Mouse (Mus musculus) heart, embryonic 13.5 days (tissue): ENCODE measurements around the gene Uggt2. TPM values are rescaled to one million over a fixed set of nuclear protein-coding genes. Genes with fewer than 3 reads are reported as not detected.
A peak's percentile ranks its signal among the peaks of the same experiment; 100 is the strongest.

Source experiments
- ATAC-seq: fragments of 200-750 bp; cut with Nextera tagmentation; 2 replicates; pipeline ENCODE4 v1.8.0; 2017; ENCODE audit warnings: moderate TSS enrichment; ENCODE audit not compliant: insufficient number of reproducible peaks, low FRiP score, low TSS enrichment; ENCODE audit errors: extremely low read depth
- H3K27ac ChIP-seq: fragments of 300-500 bp; sonication (generic); replicated peaks from 2 replicates; pipeline ENCODE4 v1.5.1; 2015; ENCODE audit warnings: moderate library complexity, mild to moderate bottlenecking, inconsistent platforms
- H3K27me3 ChIP-seq: fragments of 300-500 bp; sonication (generic); replicated peaks from 2 replicates; pipeline ENCODE4 v1.6.1; 2015; ENCODE audit warnings: mild to moderate bottlenecking, inconsistent platforms
- H3K36me3 ChIP-seq: fragments of 300-500 bp; sonication (generic); 2 replicates; pipeline ENCODE4 v1.6.1; 2015; ENCODE audit warnings: mild to moderate bottlenecking, inconsistent platforms
- H3K4me1 ChIP-seq: fragments of 300-500 bp; sonication (generic); 2 replicates; pipeline ENCODE4 v1.6.1; 2015; ENCODE audit warnings: inconsistent platforms
- H3K4me2 ChIP-seq: fragments of 300-500 bp; sonication (generic); 2 replicates; pipeline ENCODE4 v1.6.1; 2015; ENCODE audit warnings: inconsistent platforms, mild to moderate bottlenecking, moderate library complexity
- H3K4me3 ChIP-seq: fragments of 300-500 bp; sonication (generic); 2 replicates; pipeline ENCODE4 v1.5.1; 2015; ENCODE audit warnings: moderate library complexity, mild to moderate bottlenecking, inconsistent platforms
- H3K9ac ChIP-seq: fragments of 300-500 bp; sonication (generic); 2 replicates; pipeline ENCODE4 v1.6.1; 2015; ENCODE audit warnings: inconsistent platforms, mild to moderate bottlenecking, moderate library complexity
- H3K9me3 ChIP-seq: fragments of 300-500 bp; sonication (generic); 2 replicates; pipeline ENCODE4 v1.6.1; 2016; ENCODE audit warnings: inconsistent platforms
- WGBS: fragments of 180-500 bp; shearing (Covaris S2); methylation state at CpG from one replicate; pipeline ENCODE4 v1.1.7; 2015; ENCODE audit warnings: mixed read lengths; 5-methylcytosine and 5-hydroxymethylcytosine counted together
- polyA plus RNA-seq: library from polyadenylated mRNA; unstranded; fragments of >200 nt; fragmentation: Nextera tagmentation; extraction: Ambion mirVana; gene quantifications from 2 replicates; pipeline ENCODE4 v1.2.1, GENCODE M21; 2015

Gene Uggt2
- polyA plus RNA-seq, 1 experiment from 2014 or later = 7.2 TPM

DNA sequence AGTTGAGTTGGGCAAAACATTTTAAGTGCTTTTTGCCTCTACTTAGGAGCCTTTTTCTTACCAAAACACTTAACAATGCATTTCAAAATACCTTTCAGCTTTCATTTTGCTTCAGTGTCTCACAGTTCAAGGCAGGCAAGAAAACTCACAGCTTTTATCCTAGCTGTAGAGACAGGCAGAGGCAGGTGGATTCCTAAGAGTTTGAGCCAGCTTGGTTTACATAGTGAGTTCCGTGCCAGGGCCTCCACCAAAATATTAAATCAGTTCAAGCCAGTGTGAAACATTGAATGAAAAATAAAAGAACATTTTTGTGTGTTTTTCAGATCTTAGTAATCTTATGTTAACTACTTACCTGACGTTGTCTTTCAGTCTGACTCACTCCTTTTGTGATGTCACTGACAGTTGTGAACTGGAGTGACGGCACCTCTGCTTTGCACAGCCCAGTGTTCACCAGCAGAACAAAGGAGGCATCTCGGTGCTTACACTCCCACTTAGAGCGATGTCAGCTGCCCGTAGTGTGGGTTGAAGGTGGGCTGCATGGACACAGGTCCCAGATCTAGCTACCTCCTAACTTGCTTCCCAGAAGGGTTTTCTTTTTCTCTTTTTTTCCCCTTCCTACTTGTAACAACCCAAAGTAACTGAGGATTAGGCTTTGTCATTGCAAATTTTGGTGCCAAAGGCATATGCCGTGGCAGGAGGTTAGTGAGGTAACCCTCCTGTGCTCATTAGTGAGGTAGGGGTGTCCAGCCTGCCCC, 119.5 kb downstream of the Uggt2 start:
- no peak overlapping the region for H3K27ac ChIP-seq
- WGBS = 76% methylated on average over 7 of the region's 7 CpGs
- H3K4me3 ChIP-seq = no peak overlapping the region
- H3K9me3 ChIP-seq = no peaks in the 10 kb centered on the region
- H3K27me3 ChIP-seq = no peaks in the 10 kb centered on the region
- no peak overlapping the region for H3K9ac ChIP-seq
- no peaks in the 10 kb centered on the region for H3K4me1 ChIP-seq
- H3K4me2 ChIP-seq = no peak overlapping the region
- ATAC-seq = no peak
- peaks cover 77% of the 10 kb centered on the region for H3K36me3 ChIP-seq

DNA sequence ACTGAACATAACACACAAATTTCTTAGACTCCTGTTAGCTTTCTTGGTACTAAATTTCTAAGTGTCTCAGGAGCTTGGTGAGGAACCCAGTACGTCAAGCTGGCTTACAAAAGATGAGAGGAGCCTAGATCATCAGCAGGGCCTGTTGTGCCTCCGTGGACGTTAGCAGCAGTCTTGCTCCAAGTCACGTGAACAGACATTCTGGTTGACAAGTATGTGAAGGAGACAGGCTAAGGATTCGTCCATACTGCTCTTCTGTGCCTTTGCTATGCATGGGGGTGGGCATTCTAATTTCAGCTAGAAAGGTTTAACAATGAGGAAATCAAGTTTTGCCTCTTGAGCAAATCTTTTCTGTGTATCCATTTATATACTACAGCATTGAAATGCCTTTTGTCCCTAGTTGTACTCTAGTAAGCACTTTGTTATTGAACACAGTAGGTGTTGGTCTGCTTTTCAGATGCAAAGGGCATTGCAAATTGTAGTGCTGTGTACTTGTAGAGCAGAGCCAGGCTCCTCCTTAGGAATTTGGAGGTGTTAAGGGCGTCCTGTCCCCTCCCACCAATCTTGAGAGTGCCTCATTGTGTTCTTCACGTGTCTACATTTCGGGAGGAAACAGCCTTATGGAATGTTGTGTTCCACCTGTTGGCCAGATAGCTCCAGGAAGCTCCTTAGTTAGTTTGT, 122.0 kb downstream of the Uggt2 start:
- Histone ChIP-seq H3K9ac (no peak overlapping the region), H3K4me3 (no peak overlapping the region), H3K9me3 (no peaks in the 10 kb centered on the region), H3K4me1 (no peaks in the 10 kb centered on the region), H3K27ac (no peak overlapping the region), H3K36me3 (peaks cover 86% of the 10 kb centered on the region), H3K4me2 (no peak overlapping the region), H3K27me3 (no peaks in the 10 kb centered on the region)
- 72% methylated on average over 8 of the region's 8 CpGs for WGBS
- ATAC-seq = no peak

DNA sequence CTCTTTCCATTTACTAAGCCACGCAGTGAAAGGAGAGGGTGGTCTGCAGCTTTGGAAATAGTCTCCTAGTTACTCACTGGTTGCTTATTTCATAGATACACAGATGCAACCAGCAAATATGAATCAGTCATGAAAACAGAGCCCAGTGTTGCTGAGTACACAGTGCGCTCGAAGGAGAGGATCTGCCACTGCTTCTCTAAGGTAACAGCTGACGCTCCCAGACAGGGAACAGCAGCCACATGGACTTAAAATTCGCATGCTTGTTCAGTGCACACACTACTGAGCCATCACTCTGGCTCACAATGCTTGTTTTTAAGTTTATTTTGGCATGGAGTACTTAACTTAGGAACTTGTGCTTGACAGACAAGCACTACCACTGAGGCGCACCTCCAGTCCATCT, 127.0 kb downstream of the Uggt2 start:
- Histone ChIP-seq H3K27ac (no peak overlapping the region), H3K9ac (no peak overlapping the region), H3K9me3 (no peaks in the 10 kb centered on the region), H3K36me3 (peaks cover 99% of the 10 kb centered on the region), H3K4me2 (no peak overlapping the region), H3K4me1 (no peaks in the 10 kb centered on the region), H3K27me3 (no peaks in the 10 kb centered on the region), H3K4me3 (no peak overlapping the region)
- WGBS = 89% methylated on average over 6 of the region's 6 CpGs
- no peak for ATAC-seq

- 69% methylated on average over 7 of the region's 7 CpGs for WGBS
- no peak for ATAC-seq
- H3K9ac ChIP-seq = no peak overlapping the region
- H3K9me3 ChIP-seq = no peaks in the 10 kb centered on the region
- peaks cover 64% of the 10 kb centered on the region for H3K36me3 ChIP-seq
- H3K27me3 ChIP-seq = no peaks in the 10 kb centered on the region
- H3K4me3 ChIP-seq = no peak overlapping the region
- H3K27ac ChIP-seq = no peak overlapping the region
- H3K4me2 ChIP-seq = no peak overlapping the region
- H3K4me1 ChIP-seq = no peaks in the 10 kb centered on the region
These were observed 131.6 kb downstream of the Uggt2 start for GRCm38 (mm10) chr14:118967646-118968045.

DNA sequence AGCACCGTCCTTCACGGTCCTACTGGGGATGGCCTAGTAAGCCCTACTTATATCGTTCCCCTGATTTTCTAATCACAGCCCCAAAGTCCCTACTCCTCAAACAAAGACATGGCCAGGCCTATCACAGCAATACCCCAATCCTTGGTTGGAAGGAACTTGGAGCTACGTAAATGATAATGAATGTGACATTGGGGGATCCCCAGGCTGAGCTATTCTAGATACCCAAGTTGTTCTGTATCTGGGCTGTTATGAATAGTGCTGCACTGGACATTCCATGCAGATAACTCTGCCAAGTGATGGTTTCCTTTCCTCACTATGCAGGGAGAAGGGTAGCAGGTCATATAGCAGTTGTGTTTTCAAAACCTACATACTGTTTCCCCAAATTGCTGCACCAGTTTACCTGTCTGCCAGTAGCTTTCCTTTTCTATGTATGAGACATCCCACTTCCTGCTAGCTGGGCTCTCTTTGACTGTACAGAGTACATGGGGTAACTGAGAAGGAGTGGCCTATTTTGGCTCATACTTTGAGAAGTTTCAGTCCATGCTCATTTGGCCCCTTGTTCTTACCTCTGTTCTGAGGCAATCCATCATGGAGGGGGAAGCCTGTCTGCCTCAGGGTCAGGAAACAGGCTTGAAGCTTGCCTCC, 133.8 kb downstream of the Uggt2 start:
- no peak overlapping the region for H3K4me2 ChIP-seq
- no peak overlapping the region for H3K27ac ChIP-seq
- 86% methylated on average over 4 of the region's 4 CpGs for WGBS
- H3K27me3 ChIP-seq = no peaks in the 10 kb centered on the region
- no peak overlapping the region for H3K4me3 ChIP-seq
- ATAC-seq = no peak
- H3K9ac ChIP-seq = no peak overlapping the region
- H3K9me3 ChIP-seq = no peaks in the 10 kb centered on the region
- H3K4me1 ChIP-seq = no peaks in the 10 kb centered on the region
- peaks cover 63% of the 10 kb centered on the region for H3K36me3 ChIP-seq

- H3K27me3 ChIP-seq = no peaks in the 10 kb centered on the region
- no peak overlapping the region for H3K4me2 ChIP-seq
- 84% methylated on average over 3 of the region's 3 CpGs for WGBS
- no peak overlapping the region for H3K27ac ChIP-seq
- peaks cover 86% of the 10 kb centered on the region for H3K36me3 ChIP-seq
- no peaks in the 10 kb centered on the region for H3K4me1 ChIP-seq
- ATAC-seq = no peak
- H3K9me3 ChIP-seq = no peaks in the 10 kb centered on the region
- H3K9ac ChIP-seq = no peak overlapping the region
- H3K4me3 ChIP-seq = no peak overlapping the region
These were observed 141.2 kb downstream of the Uggt2 start for GRCm38 (mm10) chr14:118958010-118958409.

DNA sequence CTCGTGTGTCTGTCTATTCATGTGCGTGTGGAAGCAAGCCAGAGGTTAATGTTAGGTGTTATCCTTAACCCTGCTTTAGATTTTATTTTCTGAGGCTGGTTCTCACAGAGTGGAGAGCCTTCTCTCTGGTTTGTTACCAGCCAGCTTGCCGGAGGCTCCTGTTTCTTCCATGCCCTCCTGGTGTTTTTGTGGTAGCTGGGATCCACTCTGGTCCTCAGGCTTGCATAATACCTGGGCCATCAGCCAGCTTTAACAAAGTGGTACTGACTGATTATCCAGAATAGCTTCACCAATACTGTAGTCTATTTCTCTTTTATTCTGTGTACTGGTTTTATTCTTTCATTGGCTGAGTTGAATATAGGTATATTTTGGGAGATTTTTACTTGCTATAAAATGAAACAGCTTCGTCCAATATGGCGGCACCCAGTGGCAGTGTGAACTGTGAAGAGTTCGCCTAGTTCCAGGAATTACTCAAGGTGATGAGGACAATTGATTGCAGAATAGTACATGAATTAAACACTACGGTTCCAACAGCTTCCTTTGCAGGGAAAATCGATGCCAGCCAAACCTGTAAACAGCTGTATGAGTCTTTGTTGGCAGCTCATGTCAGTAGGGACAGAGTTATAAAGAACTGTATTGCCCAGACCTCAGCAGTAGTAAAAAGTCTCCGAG, 147.2 kb downstream of the Uggt2 start:
- H3K27ac ChIP-seq = no peak overlapping the region
- ATAC-seq = no peak
- no peaks in the 10 kb centered on the region for H3K27me3 ChIP-seq
- peaks cover 37% of the 10 kb centered on the region for H3K36me3 ChIP-seq
- H3K4me2 ChIP-seq = no peak overlapping the region
- H3K4me3 ChIP-seq = no peak overlapping the region
- peaks cover 10% of the 10 kb centered on the region; the same call in 1 of the 2 replicates for H3K4me1 ChIP-seq
- no peaks in the 10 kb centered on the region for H3K9me3 ChIP-seq
- 90% methylated on average over 9 of the region's 9 CpGs for whole genome bisulfite sequencing
- no peak overlapping the region for H3K9ac ChIP-seq

GRCm38 (mm10) chr14:118948841-118949240, 150.4 kb downstream of the Uggt2 start:
- Histone ChIP-seq H3K9ac (no peak overlapping the region), H3K36me3 (peaks cover 10% of the 10 kb centered on the region), H3K27me3 (no peaks in the 10 kb centered on the region), H3K4me3 (no peak overlapping the region), H3K27ac (no peak overlapping the region), H3K4me2 (no peak overlapping the region), H3K9me3 (no peaks in the 10 kb centered on the region), H3K4me1 (peaks cover 13% of the 10 kb centered on the region; the same call in 1 of the 2 replicates)
- 93% methylated on average over 1 of the region's 1 CpGs for WGBS
- ATAC-seq = no peak

- Histone ChIP-seq H3K9ac (no peak overlapping the region), H3K27ac (no peak overlapping the region), H3K36me3 (no peaks in the 10 kb centered on the region), H3K4me3 (no peak overlapping the region), H3K27me3 (no peaks in the 10 kb centered on the region), H3K9me3 (no peaks in the 10 kb centered on the region), H3K4me1 (peaks cover 30% of the 10 kb centered on the region), H3K4me2 (no peak overlapping the region)
- ATAC-seq = no peak
- 83% methylated on average over 2 of the region's 2 CpGs for WGBS
These were observed 154.5 kb downstream of the Uggt2 start for GRCm38 (mm10) chr14:118944702-118945101.

- Histone ChIP-seq H3K4me3 (no peak overlapping the region), H3K27me3 (no peaks in the 10 kb centered on the region), H3K9me3 (no peaks in the 10 kb centered on the region), H3K9ac (peak overlapping the region; percentile 58), H3K4me2 (peak overlapping the region; percentile 16; the same call in 1 of the 2 replicates), H3K36me3 (no peaks in the 10 kb centered on the region), H3K27ac (peak overlapping the region; percentile 50), H3K4me1 (peaks cover 37% of the 10 kb centered on the region)
- no peak for ATAC-seq
- WGBS = 46% methylated on average over 12 of the region's 12 CpGs
These were observed 157.2 kb downstream of the Uggt2 start for GRCm38 (mm10) chr14:118942076-118942475.

DNA sequence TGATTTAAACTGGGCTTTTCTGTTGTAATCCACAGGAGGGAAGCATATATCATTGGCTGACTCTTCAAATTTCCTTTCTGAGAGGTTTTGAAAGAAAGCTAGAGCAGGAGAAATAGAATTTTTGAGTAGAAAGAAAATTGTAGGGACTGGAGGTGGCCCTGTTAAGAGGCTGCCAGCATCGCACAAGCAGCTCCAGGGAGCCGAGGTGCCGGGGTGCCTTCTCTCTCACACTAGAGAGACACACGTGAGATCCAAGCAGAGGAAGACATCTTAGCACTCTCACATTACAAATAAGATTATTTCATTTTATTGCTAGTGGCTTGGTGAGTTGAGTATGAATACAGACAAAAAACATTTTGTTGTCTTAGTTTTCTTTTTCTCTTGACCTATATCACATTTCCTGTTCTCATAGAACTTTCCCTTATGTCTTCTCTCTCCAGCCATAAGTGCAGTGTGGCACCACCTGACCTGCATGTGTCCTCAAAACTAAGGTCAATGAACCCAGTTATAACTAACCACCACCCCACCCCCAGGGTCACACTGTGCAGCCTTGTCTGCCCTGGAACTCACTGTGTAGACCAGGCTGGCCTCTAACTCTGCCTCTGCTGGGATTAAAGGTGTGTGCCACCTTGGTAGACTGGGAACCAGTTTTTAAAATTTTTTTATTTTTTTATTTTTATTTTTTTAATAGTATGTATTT, 158.3 kb downstream of the Uggt2 start:
- Histone ChIP-seq H3K9me3 (no peaks in the 10 kb centered on the region), H3K27me3 (no peaks in the 10 kb centered on the region), H3K4me2 (no peak overlapping the region), H3K4me3 (no peak overlapping the region), H3K36me3 (no peaks in the 10 kb centered on the region), H3K9ac (peak overlapping the region; percentile 34; the same call in 1 of the 2 replicates), H3K27ac (no peak overlapping the region), H3K4me1 (peaks cover 43% of the 10 kb centered on the region)
- 60% methylated on average over 4 of the region's 4 CpGs for WGBS
- no peak for ATAC-seq
